Mouse (Mus musculus) erythroblast, embryonic 14.5 days (primary cell): ENCODE measurements around the gene Mpped2. TPM values are rescaled to one million over a fixed set of nuclear protein-coding genes. Genes with fewer than 3 reads are reported as not detected.

Experiments
- H3K27me3 ChIP-seq: 2 replicates; pipeline ENCODE4 v1.6.1; 2012; ENCODE audit warnings: inconsistent platforms; ENCODE audit not compliant: control insufficient read depth
- H3K36me3 ChIP-seq: 2 replicates; pipeline ENCODE4 v1.6.1; 2012; ENCODE audit warnings: mild to moderate bottlenecking, inconsistent platforms; ENCODE audit not compliant: control insufficient read depth
- H3K4me1 ChIP-seq: 2 replicates; pipeline ENCODE4 v1.6.1; 2012; ENCODE audit warnings: inconsistent platforms; ENCODE audit not compliant: control insufficient read depth
- H3K4me3 ChIP-seq: replicated peaks from 2 replicates; pipeline ENCODE3; 2012; ENCODE audit warnings: moderate library complexity, mild to moderate bottlenecking, inconsistent platforms
- H3K9me3 ChIP-seq: 2 replicates; pipeline ENCODE4 v1.6.1; 2012; ENCODE audit warnings: low read length, inconsistent platforms, mixed read lengths; ENCODE audit not compliant: control insufficient read depth
- GATA1 ChIP-seq: IDR thresholded peaks from 2 replicates; pipeline ENCODE4 v1.6.1; 2012; ENCODE audit warnings: low read length, inconsistent platforms, mixed read lengths
- TAL1 ChIP-seq: IDR thresholded peaks from 3 replicates; pipeline ENCODE4 v1.6.1; 2012; ENCODE audit warnings: low read length, inconsistent platforms, mixed read lengths
- polyA plus RNA-seq: library from polyadenylated mRNA; stranded (reverse); fragments of >175 nt; gene quantifications from 2 replicates; pipeline ENCODE4 v1.2.3, GENCODE M21; 2012

The Mpped2 gene
- polyA plus RNA-seq, 1 experiment: not detected

GRCm38 (mm10) chr2:106778861-106779516 is 85.9 kb downstream of the Mpped2 start:
- H3K36me3 ChIP-seq: no peaks in the 10 kb centered on the region
- no peaks in the 10 kb centered on the region for H3K4me1 ChIP-seq
- H3K27me3 ChIP-seq: no peaks in the 10 kb centered on the region
- TF ChIP-seq GATA1: no peak
- TF ChIP-seq TAL1: no peak
- no peak overlapping the region for H3K4me3 ChIP-seq
- H3K9me3 ChIP-seq: peaks cover 3% of the 10 kb centered on the region; the same call in 1 of the 2 replicates

GRCm38 (mm10) chr2:106781181-106782179 is 88.4 kb downstream of the Mpped2 start:
- no peak overlapping the region for H3K4me3 ChIP-seq
- no peaks in the 10 kb centered on the region for H3K4me1 ChIP-seq
- TF ChIP-seq TAL1 (no peak), GATA1 (no peak)
- no peaks in the 10 kb centered on the region for H3K27me3 ChIP-seq
- H3K36me3 ChIP-seq: no peaks in the 10 kb centered on the region
- H3K9me3 ChIP-seq: peaks cover 3% of the 10 kb centered on the region; the same call in 1 of the 2 replicates

- TF ChIP-seq TAL1 (no peak), GATA1 (no peak)
- no peaks in the 10 kb centered on the region for H3K36me3 ChIP-seq
- H3K9me3 ChIP-seq: peaks cover 3% of the 10 kb centered on the region; the same call in 1 of the 2 replicates
- no peak overlapping the region for H3K4me3 ChIP-seq
- H3K27me3 ChIP-seq: no peaks in the 10 kb centered on the region
- no peaks in the 10 kb centered on the region for H3K4me1 ChIP-seq
Measured at GRCm38 (mm10) chr2:106783311-106783710, 90.2 kb downstream of the Mpped2 start.

GRCm38 (mm10) chr2:106788055-106788454 is 95.0 kb downstream of the Mpped2 start:
- Histone ChIP-seq H3K36me3 (no peaks in the 10 kb centered on the region), H3K4me1 (no peaks in the 10 kb centered on the region), H3K27me3 (no peaks in the 10 kb centered on the region), H3K9me3 (no peaks in the 10 kb centered on the region), H3K4me3 (no peak overlapping the region)
- TF ChIP-seq GATA1: no peak
- no peak for TF ChIP-seq TAL1

GRCm38 (mm10) chr2:106788573-106788972 is 95.5 kb downstream of the Mpped2 start:
- H3K9me3 ChIP-seq: no peaks in the 10 kb centered on the region
- H3K36me3 ChIP-seq: no peaks in the 10 kb centered on the region
- H3K4me1 ChIP-seq: no peaks in the 10 kb centered on the region
- H3K4me3 ChIP-seq: no peak overlapping the region
- no peak for TF ChIP-seq GATA1
- no peak for TF ChIP-seq TAL1
- no peaks in the 10 kb centered on the region for H3K27me3 ChIP-seq

- TF ChIP-seq TAL1 (no peak), GATA1 (no peak)
- Histone ChIP-seq H3K27me3 (no peaks in the 10 kb centered on the region), H3K9me3 (no peaks in the 10 kb centered on the region), H3K4me1 (no peaks in the 10 kb centered on the region), H3K4me3 (no peak overlapping the region), H3K36me3 (no peaks in the 10 kb centered on the region)
Measured at GRCm38 (mm10) chr2:106789694-106790328, 96.7 kb downstream of the Mpped2 start.

GRCm38 (mm10) chr2:106790329-106790701 is 97.2 kb downstream of the Mpped2 start:
- no peak for TF ChIP-seq GATA1
- TF ChIP-seq TAL1: no peak
- Histone ChIP-seq H3K27me3 (no peaks in the 10 kb centered on the region), H3K4me1 (no peaks in the 10 kb centered on the region), H3K4me3 (no peak overlapping the region), H3K36me3 (no peaks in the 10 kb centered on the region), H3K9me3 (no peaks in the 10 kb centered on the region)

GRCm38 (mm10) chr2:106796246-106796645 is 103.2 kb downstream of the Mpped2 start:
- H3K36me3 ChIP-seq: no peaks in the 10 kb centered on the region
- TF ChIP-seq TAL1 (no peak), GATA1 (no peak)
- no peaks in the 10 kb centered on the region for H3K27me3 ChIP-seq
- no peak overlapping the region for H3K4me3 ChIP-seq
- H3K4me1 ChIP-seq: no peaks in the 10 kb centered on the region
- H3K9me3 ChIP-seq: no peaks in the 10 kb centered on the region

GRCm38 (mm10) chr2:106797855-106798254 is 104.8 kb downstream of the Mpped2 start:
- no peak for TF ChIP-seq GATA1
- TF ChIP-seq TAL1: no peak
- H3K36me3 ChIP-seq: no peaks in the 10 kb centered on the region
- no peaks in the 10 kb centered on the region for H3K9me3 ChIP-seq
- H3K4me3 ChIP-seq: no peak overlapping the region
- H3K27me3 ChIP-seq: no peaks in the 10 kb centered on the region
- H3K4me1 ChIP-seq: no peaks in the 10 kb centered on the region
